Mouse (Mus musculus): Measurements from ENCODE around the gene Gm9758. TPM values are rescaled to one million over a fixed set of nuclear protein-coding genes. Genes with fewer than 3 reads are reported as not detected.
"Not testable (repeated sequence)": the region's sequence is repeated elsewhere in the genome, so short reads cannot be mapped to it uniquely, and the experiment has no call there.

The Gm9758 gene
- not detected in 2 replicates for polyA plus RNA-seq (2012)

DNA sequence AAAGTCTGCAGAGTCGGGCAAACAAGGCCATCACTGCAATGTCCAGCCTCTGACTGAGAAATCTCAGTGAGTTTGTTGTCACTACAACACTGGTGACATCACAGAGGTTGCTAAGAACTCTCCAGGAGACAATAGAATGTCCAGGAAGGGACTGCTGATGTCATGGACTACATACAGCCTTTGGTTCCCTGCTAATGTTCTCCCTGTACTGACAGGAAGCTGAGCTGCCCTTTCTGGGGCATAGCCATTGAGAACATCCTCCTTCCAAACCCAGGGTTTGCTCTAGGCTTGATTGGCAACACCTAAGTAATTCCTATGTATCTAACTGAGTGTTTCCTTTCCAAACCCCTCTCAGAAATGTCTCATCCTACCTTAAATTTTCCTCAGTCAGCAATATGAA, at the start of gene Gm9758:
TSS of gene Gm9758 (minus strand) at position 101 of the 400 bp plus-strand sequence.
- not testable (repeated sequence) for TF ChIP-seq GATA1 (IDR thresholded peaks at IDR 0.05; ENCODE audit: low read length)

- not testable (repeated sequence) for TF ChIP-seq GATA1 (IDR thresholded peaks at IDR 0.05; ENCODE audit: low read length)
Observed at GRCm38 (mm10) chr5:14938329-14938728, 23.6 kb upstream of the Gm9758 start, which contains the start of gene Speer4e. Gene Speer4e (minus strand): TSS chr5:14938429.

- TF ChIP-seq GATA1 (IDR thresholded peaks at IDR 0.05; ENCODE audit: low read length) = no peak
Observed at GRCm38 (mm10) chr5:14892242-14892641, 22.5 kb downstream of the Gm9758 start.

Other genes with a start within 250 kb of the Gm9758 start
- not detected in 2 replicates for gene Speer4e, start 23.5 kb upstream of the Gm9758 start, polyA plus RNA-seq (2012)
- gene Gm10354, start 64.0 kb upstream of the Gm9758 start, polyA plus RNA-seq (2012) = not detected in 2 replicates
- not detected in 2 replicates for gene Gm17019, start 118.1 kb upstream of the Gm9758 start, polyA plus RNA-seq (2012)